Mouse (Mus musculus) brain, embryonic 14.5 days (tissue): ENCODE measurements at regions not wholly inside any gene's neighbourhood (a gene's known extent, or its start where the extent isn't known, plus 50 kb on each side); places are given as distances from the start of the nearest gene placed in this dataset.

Experiments
- CTCF ChIP-seq: fragments of 200-500 bp; IDR thresholded peaks from 2 replicates; pipeline ENCODE4 v1.5.1; 2012; ENCODE audit warnings: inconsistent platforms, mild to moderate bottlenecking, moderate library complexity, borderline replicate concordance; ENCODE audit not compliant: insufficient read depth, insufficient read length; ENCODE audit errors: extremely low read depth
- POLR2A ChIP-seq: fragments of 200-500 bp; IDR thresholded peaks from 2 replicates; pipeline ENCODE4 v1.6.1; 2012; ENCODE audit warnings: mild to moderate bottlenecking, inconsistent platforms, borderline replicate concordance; ENCODE audit not compliant: poor library complexity, insufficient read depth, insufficient read length, severe bottlenecking; ENCODE audit errors: extremely low read depth

GRCm38 (mm10) chr3:115588585-115588984, 126.3 kb downstream of the S1pr1 start:
- TF ChIP-seq CTCF = no peak
- no peak for TF ChIP-seq POLR2A
